Mouse (Mus musculus): ENCODE data around the gene Tmem222. TPM values are rescaled to one million over a fixed set of nuclear protein-coding genes. Genes with fewer than 3 reads are reported as not detected.

Tmem222 gene
- polyA plus RNA-seq, 1 experiment from 2014 or later = 31.7 TPM

- ChIA-PET POLR2A (no interaction called here), CTCF (no interaction called here)
- ATAC-seq (no peak), DNase-seq (ENCODE audit: low read depth, low spot score) (no peak)
- TF ChIP-seq CTCF (IDR thresholded peaks at IDR 0.05) = no peak
- in situ Hi-C loops (cut with MboI; ENCODE audit: low pct_unique_long_range_greater_than_20kb) = loop anchor here (10.0 kb wide), 1 partner anchor 273 kb away; no protein-coding TSS in a partner anchor
- H3K27me3 ChIP-seq = no peaks in the 10 kb centered on the region
Measured at GRCm38 (mm10) chr4:133217641-133218040, 60.0 kb downstream of the Tmem222 start.

Other genes starting within 250 kb of the Tmem222 start
- gene Wasf2, start 147.3 kb downstream of the Tmem222 start, polyA plus RNA-seq (2021) = 36.1 TPM
- gene Cd164l2, start 65.7 kb downstream of the Tmem222 start, polyA plus RNA-seq (2021) = 0.51 TPM
- 0.63 TPM for gene Gpr3, start 65.3 kb downstream of the Tmem222 start, polyA plus RNA-seq (2021)
- 3.3 TPM for gene Map3k6, start 37.0 kb downstream of the Tmem222 start, polyA plus RNA-seq (2021)
- gene Sytl1, start 14.7 kb downstream of the Tmem222 start, polyA plus RNA-seq (2021) = 0.15 TPM
- gene Wdtc1, start 75.7 kb upstream of the Tmem222 start, polyA plus RNA-seq (2021) = 33.8 TPM
- 25.2 TPM for gene Slc9a1, start 91.9 kb upstream of the Tmem222 start, polyA plus RNA-seq (2021)
- 5.5 TPM for gene Tent5b, start 202.3 kb upstream of the Tmem222 start, polyA plus RNA-seq (2021)
- gene Trnp1, start 220.8 kb upstream of the Tmem222 start, polyA plus RNA-seq (2021) = 0.23 TPM
- 0.04 TPM for gene Kdf1, start 241.2 kb upstream of the Tmem222 start, polyA plus RNA-seq (2021)

Data from Patski (cell line).